Mouse (Mus musculus): ENCODE data around the gene Tmem87a. TPM values are rescaled to one million over a fixed set of nuclear protein-coding genes. Genes with fewer than 3 reads are reported as not detected.

Tmem87a gene
- total and polyA plus RNA-seq, 3 experiments: 23.9 to 28.0 TPM; not detected in 1

DNA sequence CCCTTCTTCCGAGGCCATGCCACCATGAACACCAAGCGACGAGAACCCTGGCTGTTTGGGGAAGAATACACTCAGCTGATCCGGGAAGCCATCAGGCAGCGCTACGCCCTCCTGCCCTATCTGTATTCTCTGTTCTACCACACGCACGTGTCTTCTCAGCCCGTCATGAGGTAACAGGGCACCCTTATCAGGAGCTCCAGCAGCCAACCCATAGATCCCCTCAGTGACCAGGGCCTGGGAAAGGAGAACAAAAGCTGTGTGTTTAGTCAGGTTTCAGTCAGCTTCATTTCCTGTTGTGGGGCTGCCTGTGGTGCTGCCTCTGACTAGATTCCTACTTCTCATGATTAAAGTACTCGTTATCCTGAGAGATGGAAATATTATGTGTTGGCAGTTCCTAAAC lies 42.5 kb upstream of the Tmem87a start (continued):
- TF ChIP-seq HCFC1 (IDR thresholded peaks at IDR 0.05; ENCODE audit: low read depth, low read length): peak; percentile 56; the same call in 1 of the 2 replicates
- no peak for TF ChIP-seq POLR2AphosphoS2 (IDR thresholded peaks at IDR 0.05; ENCODE audit: low read length)
- peak; percentile 48; the same call in 1 of the 2 replicates for TF ChIP-seq MAZ (IDR thresholded peaks at IDR 0.05; ENCODE audit: low read depth, low read length)
- peak; percentile 98 for TF ChIP-seq ETS1 (IDR thresholded peaks at IDR 0.05; ENCODE audit: low read depth, low read length)
- TF ChIP-seq KAT2A (conservative IDR thresholded peaks at IDR 0.05; ENCODE audit: low read depth, low read length): no peak
- TF ChIP-seq NELFE (IDR thresholded peaks at IDR 0.05; ENCODE audit: low read depth, low read length): no peak
- no peak for TF ChIP-seq CHD2 (IDR thresholded peaks at IDR 0.05; ENCODE audit: low read length)
- peak; percentile 29 to 35; a peak in 1 of 4 replicates for TF ChIP-seq POLR2A (IDR thresholded peaks at IDR 0.05; ENCODE audit: control insufficient read depth in 1 of 2, insufficient read depth in 1 of 2, low read depth in 1 of 2, low read length in 2 of 2, poor library complexity in 1 of 2)
- TF ChIP-seq UBTF (IDR thresholded peaks at IDR 0.05; ENCODE audit: borderline replicate concordance, insufficient read depth, low read depth, low read length): no peak
- TF ChIP-seq SMC3 (IDR thresholded peaks at IDR 0.05; ENCODE audit: low read depth, low read length): no peak
- no peak for TF ChIP-seq ZMIZ1 (IDR thresholded peaks at IDR 0.05; ENCODE audit: low read depth, low read length)
- peak; percentile 99 for TF ChIP-seq MAX (IDR thresholded peaks at IDR 0.05; ENCODE audit: low read length)
- TF ChIP-seq GATA1 (IDR thresholded peaks at IDR 0.05; ENCODE audit: low read depth, low read length): peak; percentile 87
- no peak for TF ChIP-seq GABPA (IDR thresholded peaks at IDR 0.05; ENCODE audit: low read depth, low read length)
- TF ChIP-seq CHD1 (IDR thresholded peaks at IDR 0.05; ENCODE audit: low read depth, low read length): no peak

DNA sequence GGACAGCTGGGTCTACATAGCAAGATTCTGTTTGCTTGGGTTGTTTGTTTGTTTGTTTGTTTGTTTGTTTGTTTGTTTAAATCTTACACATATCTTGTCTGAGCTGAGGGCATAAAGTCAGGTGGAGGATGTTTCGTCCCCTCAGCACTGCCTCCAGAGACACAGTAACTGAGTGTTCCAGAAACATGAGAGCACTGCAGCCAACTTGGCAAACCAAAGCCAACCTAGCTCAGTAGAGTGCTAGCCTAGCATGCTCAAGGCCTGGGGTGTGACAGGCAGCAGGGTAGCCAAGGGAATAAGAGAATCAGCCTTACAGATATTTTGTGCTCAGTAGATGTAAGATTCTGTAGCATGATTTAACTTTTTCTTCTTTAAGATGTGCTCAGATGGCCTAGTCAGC lies 40.6 kb upstream of the Tmem87a start:
- TF ChIP-seq TBP (IDR thresholded peaks at IDR 0.05; ENCODE audit: low read depth, low read length): no peak
- TF ChIP-seq CHD1 (IDR thresholded peaks at IDR 0.05; ENCODE audit: low read depth, low read length): no peak
- TF ChIP-seq RCOR1 (IDR thresholded peaks at IDR 0.05; ENCODE audit: low read depth, low read length): no peak
- no peak for TF ChIP-seq ETS1 (IDR thresholded peaks at IDR 0.05; ENCODE audit: low read depth, low read length)
- no peak for TF ChIP-seq TAL1 (IDR thresholded peaks at IDR 0.05; ENCODE audit: low read length)
- no peak for TF ChIP-seq MYC (IDR thresholded peaks at IDR 0.05; ENCODE audit: low read depth, low read length)
- no peak for TF ChIP-seq USF1 (IDR thresholded peaks at IDR 0.05; ENCODE audit: low read depth, low read length)
- TF ChIP-seq POLR2A (IDR thresholded peaks at IDR 0.05; ENCODE audit: control insufficient read depth in 1 of 2, insufficient read depth in 1 of 2, low read depth in 1 of 2, low read length in 2 of 2, poor library complexity in 1 of 2): no peak
- TF ChIP-seq MAX (IDR thresholded peaks at IDR 0.05; ENCODE audit: low read length): no peak
- no peak for TF ChIP-seq ZC3H11A (IDR thresholded peaks at IDR 0.05; ENCODE audit: low read depth, low read length)
- no peak for TF ChIP-seq CTCF (IDR thresholded peaks at IDR 0.05 in 2 of 3, conservative IDR thresholded peaks at IDR 0.05 in 1 of 3; ENCODE audit: control insufficient read depth in 1 of 3, insufficient read depth in 1 of 3, low read depth in 2 of 3, low read length in 3 of 3, poor library complexity in 1 of 3, severe bottlenecking in 1 of 3)
- Histone ChIP-seq H3K27ac (ENCODE audit: control insufficient read depth, low read depth, low read length) (no peak overlapping the region), H3K79me2 (ENCODE audit: control insufficient read depth, insufficient read depth, low read length, poor library complexity) (no peaks in the 10 kb centered on the region), H3K9ac (ENCODE audit: control insufficient read depth, low read depth, low read length, poor library complexity, severe bottlenecking) (no peak overlapping the region), H3K4me3 (ENCODE audit: control insufficient read depth in 1 of 2, insufficient read depth in 1 of 2, low read depth in 2 of 2, low read length in 2 of 2) (no peak overlapping the region), H3K4me1 (ENCODE audit: control insufficient read depth in 1 of 2, insufficient read depth in 2 of 2, low read length in 2 of 2) (peaks cover 4 to 7% of the 10 kb centered on the region in 2 experiments; a peak in 2 of 4 replicates), H3K9me3 (replicated peaks; ENCODE audit: insufficient read depth, low read length) (no peaks in the 10 kb centered on the region), H3K27me3 (ENCODE audit: control insufficient read depth in 1 of 2, insufficient read depth in 2 of 2, low read length in 2 of 2) (no peaks in the 10 kb centered on the region), H3K36me3 (ENCODE audit: control insufficient read depth in 1 of 2, insufficient read depth in 2 of 2, low read length in 2 of 2) (peaks cover 0 to 10% of the 10 kb centered on the region in 2 experiments; a peak in 2 of 4 replicates)
- no peak for DNase-seq (ENCODE audit: low read depth, low spot score)

All from MEL (cell line).